Comparison of ENCODE assay signal across 10 mouse cellular contexts in genomic region chr4:102573361-102573781, GRCm38 (mm10).
A peak's percentile ranks its signal among the peaks of the same experiment; 100 is the strongest.
DNase-seq lines count a peak whose midpoint lies in the region; ATAC-seq and TF ChIP-seq lines count a peak whose summit lies in the region.
"Had no signal": no experiment of that assay in that cellular context is flagged by ENCODE, and none has a peak within 500 bp of the region (broad histone marks: within the 10 kb centered on the region; RNA-seq: fewer than 3 reads in every experiment).

No protein-coding gene starts in this region.

- H3K9ac ChIP-seq in kidney, embryonic 14.5 days (ENCODE audit: low read depth, low read length), result no peak overlapping the region
- 0 out of 2 replicates have a peak overlapping the region, but pooled peaks have one; percentile 17 for H3K9ac ChIP-seq in liver, embryonic 12.5 days
- no peak overlapping the region for H3K9ac ChIP-seq in forebrain, embryonic 15.5 days (replicated peaks)

- H3K27ac ChIP-seq in kidney, adult 2 months (ENCODE audit: insufficient read depth, low read depth, low read length), result peak overlapping the region; percentile 61
- no peak overlapping the region for H3K27ac ChIP-seq in kidney, embryonic 14.5 days (ENCODE audit: low read depth, low read length)
- peak overlapping the region; percentile 1; the same call in 1 of the 2 replicates for H3K27ac ChIP-seq in thymus, adult 2 months (ENCODE audit: control insufficient read depth, insufficient read depth, low read length)
- H3K27ac ChIP-seq in liver, embryonic 12.5 days, result peak overlapping the region; percentile 48; the same call in 1 of the 2 replicates
- H3K27ac ChIP-seq in forebrain, embryonic 15.5 days (replicated peaks), result no peak overlapping the region

- H3K36me3 ChIP-seq in kidney, adult 2 months (ENCODE audit: control insufficient read depth, insufficient read depth, low read length), result no peaks in the 10 kb centered on the region
- no peaks in the 10 kb centered on the region for H3K36me3 ChIP-seq in kidney, embryonic 14.5 days (ENCODE audit: control insufficient read depth, insufficient read depth, low read length)
- H3K36me3 ChIP-seq in thymus, adult 2 months (ENCODE audit: control insufficient read depth, insufficient read depth, low read length), result peaks cover 3% of the 10 kb centered on the region; the same call in 1 of the 2 replicates
- H3K36me3 ChIP-seq in liver, embryonic 12.5 days, result no peaks in the 10 kb centered on the region
- no peaks in the 10 kb centered on the region for H3K36me3 ChIP-seq in forebrain, embryonic 15.5 days

- TF ChIP-seq CTCF in kidney, adult 2 months (conservative IDR thresholded peaks at IDR 0.05; ENCODE audit: insufficient read depth, insufficient read length, low read depth, low read length), result no peak
- no peak for TF ChIP-seq CTCF in thymus, adult 2 months (IDR thresholded peaks at IDR 0.05; ENCODE audit: borderline replicate concordance, control insufficient read depth, extremely low read depth, insufficient read depth, low read length, poor library complexity)

- ATAC-seq in kidney, embryonic 14.5 days (ENCODE audit: low FRiP score, low TSS enrichment), result no peak
- no peak for ATAC-seq in liver, embryonic 12.5 days
- no peak for ATAC-seq in forebrain, embryonic 15.5 days (replicated peaks)

- H3K27me3 ChIP-seq in kidney, adult 2 months (replicated peaks; ENCODE audit: control insufficient read depth, insufficient read depth, low read length), result no peaks in the 10 kb centered on the region
- no peaks in the 10 kb centered on the region for H3K27me3 ChIP-seq in kidney, embryonic 14.5 days (ENCODE audit: control insufficient read depth, insufficient read depth, low read length)
- no peaks in the 10 kb centered on the region for H3K27me3 ChIP-seq in thymus, adult 2 months (ENCODE audit: control insufficient read depth, insufficient read depth, low read length)
- no peaks in the 10 kb centered on the region for H3K27me3 ChIP-seq in liver, embryonic 12.5 days (replicated peaks)
- H3K27me3 ChIP-seq in forebrain, embryonic 15.5 days, result peaks cover 4% of the 10 kb centered on the region; the same call in 1 of the 2 replicates

- H3K9me3 ChIP-seq in kidney, embryonic 14.5 days (ENCODE audit: control insufficient read depth, low read length), result no peaks in the 10 kb centered on the region
- no peaks in the 10 kb centered on the region for H3K9me3 ChIP-seq in liver, embryonic 12.5 days (replicated peaks)
- H3K9me3 ChIP-seq in forebrain, embryonic 15.5 days, result no peaks in the 10 kb centered on the region

- DNase-seq in kidney, adult 2 months, result no peak
- DNase-seq in thymus, adult 2 months, result no peak
- no peak for DNase-seq in thymus, adult 18-20 months
- no peak for DNase-seq in embryo, embryonic 10.5 days (ENCODE audit: low spot score)
- DNase-seq: cerebellum, adult 8-10 months; kidney, adult 9 months; right cerebral cortex, postnatal 25 days had no signal

- WGBS in kidney, adult 2 months, result 80% methylated on average over 4 of the region's 4 CpGs
- 72% methylated on average over 4 of the region's 4 CpGs for WGBS in kidney, embryonic 14.5 days
- WGBS in thymus, adult 2 months, result 76% methylated on average over 4 of the region's 4 CpGs
- 78% methylated on average over 4 of the region's 4 CpGs for WGBS in liver, embryonic 12.5 days (ENCODE audit: insufficient replicate concordance)
- 90% methylated on average over 4 of the region's 4 CpGs for WGBS in forebrain, embryonic 15.5 days

- TF ChIP-seq POLR2A in kidney, adult 2 months (IDR thresholded peaks at IDR 0.05; ENCODE audit: low read depth, low read length), result no peak
- no peak for TF ChIP-seq POLR2A in thymus, adult 2 months (IDR thresholded peaks at IDR 0.05; ENCODE audit: control insufficient read depth, extremely low read depth, insufficient read depth, low read length, poor library complexity)

- H3K4me3 ChIP-seq in kidney, adult 2 months (ENCODE audit: insufficient read depth, low read depth, low read length), result 0 out of 2 replicates have a peak overlapping the region, but pooled peaks have one; percentile 7
- H3K4me3 ChIP-seq in kidney, embryonic 14.5 days (ENCODE audit: low read length), result no peak overlapping the region
- H3K4me3 ChIP-seq in thymus, adult 2 months (ENCODE audit: control insufficient read depth, insufficient read depth, low read length), result no peak overlapping the region
- no peak overlapping the region for H3K4me3 ChIP-seq in liver, embryonic 12.5 days
- no peak overlapping the region for H3K4me3 ChIP-seq in forebrain, embryonic 15.5 days

- no peak overlapping the region for H3K4me2 ChIP-seq in kidney, embryonic 14.5 days (replicated peaks; ENCODE audit: low read depth, low read length)
- peak overlapping the region; percentile 91; the same call in 1 of the 2 replicates for H3K4me2 ChIP-seq in liver, embryonic 12.5 days
- H3K4me2 ChIP-seq in forebrain, embryonic 15.5 days (replicated peaks), result no peak overlapping the region

- H3K4me1 ChIP-seq in kidney, adult 2 months (ENCODE audit: control insufficient read depth, insufficient read depth, low read length), result peaks cover 7% of the 10 kb centered on the region; the same call in 1 of the 2 replicates
- H3K4me1 ChIP-seq in kidney, embryonic 14.5 days (ENCODE audit: control insufficient read depth, insufficient read depth, low read length), result peaks cover 11% of the 10 kb centered on the region; the same call in 1 of the 2 replicates
- peaks cover 29% of the 10 kb centered on the region for H3K4me1 ChIP-seq in thymus, adult 2 months (replicated peaks; ENCODE audit: control insufficient read depth, insufficient read depth, low read length)
- H3K4me1 ChIP-seq in liver, embryonic 12.5 days, result peaks cover 83% of the 10 kb centered on the region
- H3K4me1 ChIP-seq in forebrain, embryonic 15.5 days, result peaks cover 29% of the 10 kb centered on the region

Comparison
In these comparisons a context has a peak if more than half of its experiments do, and no peak if none do; other contexts are left out.
1. H3K27ac ChIP-seq: peak in kidney, adult 2 months (single experiment), thymus, adult 2 months (single experiment) and liver, embryonic 12.5 days (single experiment); none in kidney, embryonic 14.5 days (single experiment) and forebrain, embryonic 15.5 days (single experiment).